Mouse (Mus musculus) stomach, embryonic 16.5 days (tissue): ENCODE results near the gene Wscd1. TPM values are rescaled to one million over a fixed set of nuclear protein-coding genes. Genes with fewer than 3 reads are reported as not detected.

Source experiments
- ATAC-seq: fragments of 200-750 bp; cut with Nextera tagmentation; 2 replicates; pipeline ENCODE4 v1.8.0; 2017; ENCODE audit warnings: moderate number of reproducible peaks, moderate TSS enrichment; ENCODE audit not compliant: insufficient read depth, low FRiP score
- H3K27ac ChIP-seq: fragments of 300-500 bp; sonication (generic); 2 replicates; pipeline ENCODE4 v1.5.1; 2014; ENCODE audit warnings: low read length
- H3K27me3 ChIP-seq: fragments of 300-500 bp; sonication (generic); 2 replicates; pipeline ENCODE4 v1.6.1; 2014; ENCODE audit warnings: low read length, control low read depth, mixed read lengths; ENCODE audit not compliant: control insufficient read depth, insufficient read depth
- H3K36me3 ChIP-seq: fragments of 300-500 bp; sonication (generic); 2 replicates; pipeline ENCODE4 v1.6.1; 2014; ENCODE audit warnings: low read length; ENCODE audit not compliant: control insufficient read depth, insufficient read depth
- H3K4me1 ChIP-seq: fragments of 300-500 bp; sonication (generic); 2 replicates; pipeline ENCODE4 v1.6.1; 2014; ENCODE audit warnings: low read length, control low read depth, mixed read lengths; ENCODE audit not compliant: control insufficient read depth, insufficient read depth
- H3K4me2 ChIP-seq: fragments of 300-500 bp; sonication (generic); 2 replicates; pipeline ENCODE4 v1.6.1; 2014; ENCODE audit warnings: low read depth, low read length, mixed read lengths
- H3K4me3 ChIP-seq: fragments of 300-500 bp; sonication (generic); replicated peaks from 2 replicates; pipeline ENCODE4 v1.5.1; 2014; ENCODE audit warnings: mild to moderate bottlenecking, low read length
- H3K9ac ChIP-seq: fragments of 300-500 bp; sonication (generic); 2 replicates; pipeline ENCODE4 v1.6.1; 2014; ENCODE audit warnings: low read length
- H3K9me3 ChIP-seq: fragments of 300-500 bp; sonication (generic); replicated peaks from 2 replicates; pipeline ENCODE4 v1.6.1; 2016; ENCODE audit warnings: low read length, control low read depth; ENCODE audit not compliant: control insufficient read depth
- WGBS: fragments of 180-500 bp; shearing (Covaris S2); extraction: QIAGEN DNeasy Blood & Tissue Kit; methylation state at CpG from one replicate; pipeline ENCODE4 v1.1.7; 2014; 5-methylcytosine and 5-hydroxymethylcytosine counted together
- polyA plus RNA-seq: library from polyadenylated mRNA; unstranded; fragments of >200 nt; fragmentation: Nextera tagmentation; extraction: Ambion mirVana; gene quantifications from 2 replicates; pipeline ENCODE4 v1.2.1, GENCODE M21; 2015

Gene Wscd1
- 2.6 and 3.5 TPM in 2 replicates for polyA plus RNA-seq

DNA sequence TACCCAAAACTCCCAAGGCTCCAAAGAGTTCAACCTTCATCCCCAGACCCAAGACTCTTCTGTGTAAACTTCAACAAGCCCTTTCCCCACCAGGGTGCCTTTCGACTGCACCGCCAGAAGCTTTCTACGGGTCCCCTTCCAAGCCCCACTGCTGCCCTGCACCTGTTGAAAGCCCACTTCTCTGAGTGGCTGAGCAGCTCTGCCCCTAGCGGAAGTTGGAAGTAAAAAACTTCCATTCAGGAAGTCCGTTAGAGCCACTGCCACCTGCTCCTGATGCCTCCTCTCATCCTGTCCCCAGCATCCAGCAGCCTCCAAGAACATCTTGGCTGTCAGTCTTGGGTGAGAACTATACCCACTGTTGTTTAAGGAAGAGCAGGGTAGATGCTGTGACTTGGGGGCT lies at the start of gene Wscd1:
Gene Wscd1 (plus strand): TSS at position 250 of the 400 bp plus-strand sequence.
- no peaks in the 10 kb centered on the region for H3K36me3 ChIP-seq
- H3K9me3 ChIP-seq = no peaks in the 10 kb centered on the region
- H3K27ac ChIP-seq = no peak within 1 kb of the TSS
- peak within 1 kb of the TSS; percentile 54 for H3K4me3 ChIP-seq
- H3K4me1 ChIP-seq = no peaks in the 10 kb centered on the region
- peak within 1 kb of the TSS; percentile 79 for H3K4me2 ChIP-seq
- no peak for ATAC-seq
- peak within 1 kb of the TSS; percentile 62; the same call in 1 of the 2 replicates for H3K9ac ChIP-seq
- WGBS = 5% methylated on average over 5 of the region's 5 CpGs
- peaks cover 32% of the 10 kb centered on the region for H3K27me3 ChIP-seq

DNA sequence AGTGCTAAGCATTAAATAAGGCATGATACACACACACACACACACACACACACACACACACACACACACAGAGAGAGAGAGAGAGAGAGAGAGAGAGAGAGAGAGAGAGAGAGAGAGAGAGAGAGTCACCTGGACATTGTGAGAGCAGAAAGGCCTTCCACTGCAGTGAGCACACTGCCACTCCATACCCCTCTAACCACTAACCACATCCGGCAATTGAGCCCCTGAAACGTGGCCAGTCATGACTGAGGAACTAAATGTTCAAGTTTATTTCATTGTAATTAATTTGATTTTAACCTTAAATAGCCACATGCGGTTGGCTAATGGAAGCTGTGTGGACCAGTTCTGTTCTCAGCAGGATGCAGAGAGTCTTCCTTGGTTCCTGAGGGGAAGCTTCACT lies 21.7 kb upstream of the Wscd1 start:
- 61% methylated on average over 3 of the region's 3 CpGs for WGBS

GRCm38 (mm10) chr11:71729287-71729686 lies 20.4 kb upstream of the Wscd1 start:
- no peak for ATAC-seq
- Histone ChIP-seq H3K4me3 (no peak overlapping the region), H3K4me1 (peaks cover 3% of the 10 kb centered on the region; the same call in 1 of the 2 replicates), H3K27ac (no peak overlapping the region), H3K36me3 (no peaks in the 10 kb centered on the region), H3K9ac (no peak overlapping the region), H3K9me3 (no peaks in the 10 kb centered on the region), H3K27me3 (no peaks in the 10 kb centered on the region), H3K4me2 (no peak overlapping the region)
- WGBS = 83% methylated on average over 3 of the region's 3 CpGs

More for the DNA sequence above, 21.7 kb upstream of the Wscd1 start:
- H3K9ac ChIP-seq = no peak overlapping the region
- H3K36me3 ChIP-seq = no peaks in the 10 kb centered on the region
- no peak for ATAC-seq
- no peak overlapping the region for H3K4me3 ChIP-seq
- H3K27me3 ChIP-seq = no peaks in the 10 kb centered on the region
- H3K9me3 ChIP-seq = no peaks in the 10 kb centered on the region
- H3K27ac ChIP-seq = no peak overlapping the region
- no peaks in the 10 kb centered on the region for H3K4me1 ChIP-seq
- no peak overlapping the region for H3K4me2 ChIP-seq

DNA sequence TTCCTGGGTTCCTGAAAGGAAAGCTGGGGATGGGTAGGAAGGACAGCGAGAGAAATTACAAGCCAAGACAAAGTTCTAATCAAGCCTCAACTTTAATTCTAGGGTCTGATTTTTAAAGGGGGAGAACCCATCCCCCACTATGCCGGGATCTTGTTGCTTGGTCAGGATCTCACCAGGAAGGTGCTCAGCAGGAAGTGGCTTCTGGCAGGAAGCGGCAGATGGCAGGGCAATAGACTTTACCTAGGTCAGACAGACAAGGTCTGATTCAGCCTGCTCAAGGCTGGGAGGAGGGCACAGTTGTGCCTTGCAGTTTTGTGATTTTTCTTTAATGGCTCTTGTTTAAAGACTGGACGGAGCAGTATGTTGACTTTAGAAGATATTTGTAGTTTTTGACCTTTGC lies 15.9 kb upstream of the Wscd1 start:
- no peaks in the 10 kb centered on the region for H3K9me3 ChIP-seq
- H3K36me3 ChIP-seq = no peaks in the 10 kb centered on the region
- no peaks in the 10 kb centered on the region for H3K27me3 ChIP-seq
- no peak overlapping the region for H3K4me3 ChIP-seq
- ATAC-seq = no peak
- peaks cover 3% of the 10 kb centered on the region; the same call in 1 of the 2 replicates for H3K4me1 ChIP-seq
- WGBS = 43% methylated on average over 4 of the region's 4 CpGs
- H3K27ac ChIP-seq = no peak overlapping the region
- no peak overlapping the region for H3K9ac ChIP-seq
- no peak overlapping the region for H3K4me2 ChIP-seq

GRCm38 (mm10) chr11:71737106-71737505 lies 12.6 kb upstream of the Wscd1 start:
- no peaks in the 10 kb centered on the region for H3K9me3 ChIP-seq
- no peak overlapping the region for H3K4me3 ChIP-seq
- H3K27ac ChIP-seq = no peak overlapping the region
- no peak overlapping the region for H3K9ac ChIP-seq
- peaks cover 3% of the 10 kb centered on the region; the same call in 1 of the 2 replicates for H3K4me1 ChIP-seq
- no peak overlapping the region for H3K4me2 ChIP-seq
- 0 out of 2 replicates have a peak, but pooled peaks cover 2% of the 10 kb centered on the region for H3K27me3 ChIP-seq
- ATAC-seq = no peak
- H3K36me3 ChIP-seq = no peaks in the 10 kb centered on the region
- WGBS = 36% methylated on average over 5 of the region's 5 CpGs

DNA sequence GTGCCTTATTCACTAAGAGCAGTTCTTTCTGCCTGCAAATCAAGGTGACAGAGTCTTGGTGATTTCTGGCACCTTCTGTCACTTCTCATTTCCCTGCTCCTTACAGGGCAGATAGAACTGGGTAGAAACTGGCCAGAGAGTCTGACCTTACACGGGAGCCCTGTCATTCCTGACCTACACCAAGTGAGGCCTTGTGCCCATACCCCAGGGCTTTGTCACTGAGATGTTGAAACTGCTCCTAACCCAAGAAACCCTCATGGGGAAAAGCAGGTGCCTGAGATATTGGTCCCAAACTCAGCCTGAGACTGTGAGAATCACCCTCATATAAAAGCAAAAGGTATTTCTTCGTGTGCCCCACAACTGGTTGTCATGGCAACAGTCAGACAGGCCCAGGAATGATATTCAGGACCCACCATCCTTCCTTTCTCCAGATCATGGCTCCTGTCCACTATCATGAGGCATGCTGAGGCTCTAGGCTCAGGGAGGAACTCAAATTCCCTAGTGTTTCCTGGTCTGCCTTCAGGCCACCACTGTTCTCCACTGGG lies 11.1 kb upstream of the Wscd1 start:
- H3K9ac ChIP-seq = no peak overlapping the region
- no peaks in the 10 kb centered on the region for H3K9me3 ChIP-seq
- no peak overlapping the region for H3K4me3 ChIP-seq
- ATAC-seq = no peak
- H3K36me3 ChIP-seq = no peaks in the 10 kb centered on the region
- WGBS = 42% methylated on average over 2 of the region's 2 CpGs
- no peak overlapping the region for H3K27ac ChIP-seq
- no peak overlapping the region for H3K4me2 ChIP-seq
- H3K4me1 ChIP-seq = peaks cover 3% of the 10 kb centered on the region; the same call in 1 of the 2 replicates
- 0 out of 2 replicates have a peak, but pooled peaks cover 2% of the 10 kb centered on the region for H3K27me3 ChIP-seq

DNA sequence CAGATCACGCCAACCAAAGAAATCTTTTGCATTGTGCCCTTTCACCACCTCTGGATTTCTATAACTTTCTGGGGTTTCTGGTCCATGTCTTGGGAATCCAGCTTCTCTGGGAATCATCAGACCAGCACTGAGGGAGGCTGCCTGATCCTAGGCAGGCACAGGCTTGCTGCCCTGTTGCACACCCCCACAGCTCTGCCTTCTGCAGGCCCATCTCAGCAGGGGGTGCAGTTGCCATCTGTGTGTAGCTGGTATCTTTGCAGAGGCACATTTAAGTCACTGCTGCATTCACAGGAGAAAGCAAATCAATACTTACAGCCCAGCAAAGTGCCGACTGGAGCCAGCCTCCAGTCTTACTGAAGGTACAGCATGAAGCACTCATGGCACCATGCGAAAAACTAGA lies 3.8 kb upstream of the Wscd1 start:
- H3K4me2 ChIP-seq = no peak overlapping the region
- H3K4me3 ChIP-seq = no peak overlapping the region
- WGBS = 75% methylated on average over 3 of the region's 3 CpGs
- H3K9me3 ChIP-seq = no peaks in the 10 kb centered on the region
- no peak overlapping the region for H3K27ac ChIP-seq
- no peaks in the 10 kb centered on the region for H3K36me3 ChIP-seq
- ATAC-seq = no peak
- peaks cover 12% of the 10 kb centered on the region for H3K27me3 ChIP-seq
- H3K4me1 ChIP-seq = no peaks in the 10 kb centered on the region
- H3K9ac ChIP-seq = no peak overlapping the region

GRCm38 (mm10) chr11:71747719-71748118 lies 2.0 kb upstream of the Wscd1 start:
- no peak overlapping the region for H3K9ac ChIP-seq
- ATAC-seq = peak; percentile 19; the same call in 1 of the 2 replicates
- WGBS = 79% methylated on average over 7 of the region's 7 CpGs
- no peak overlapping the region for H3K27ac ChIP-seq
- H3K9me3 ChIP-seq = no peaks in the 10 kb centered on the region
- no peaks in the 10 kb centered on the region for H3K4me1 ChIP-seq
- no peaks in the 10 kb centered on the region for H3K36me3 ChIP-seq
- H3K4me2 ChIP-seq = no peak overlapping the region
- H3K4me3 ChIP-seq = no peak overlapping the region
- peaks cover 30% of the 10 kb centered on the region for H3K27me3 ChIP-seq

DNA sequence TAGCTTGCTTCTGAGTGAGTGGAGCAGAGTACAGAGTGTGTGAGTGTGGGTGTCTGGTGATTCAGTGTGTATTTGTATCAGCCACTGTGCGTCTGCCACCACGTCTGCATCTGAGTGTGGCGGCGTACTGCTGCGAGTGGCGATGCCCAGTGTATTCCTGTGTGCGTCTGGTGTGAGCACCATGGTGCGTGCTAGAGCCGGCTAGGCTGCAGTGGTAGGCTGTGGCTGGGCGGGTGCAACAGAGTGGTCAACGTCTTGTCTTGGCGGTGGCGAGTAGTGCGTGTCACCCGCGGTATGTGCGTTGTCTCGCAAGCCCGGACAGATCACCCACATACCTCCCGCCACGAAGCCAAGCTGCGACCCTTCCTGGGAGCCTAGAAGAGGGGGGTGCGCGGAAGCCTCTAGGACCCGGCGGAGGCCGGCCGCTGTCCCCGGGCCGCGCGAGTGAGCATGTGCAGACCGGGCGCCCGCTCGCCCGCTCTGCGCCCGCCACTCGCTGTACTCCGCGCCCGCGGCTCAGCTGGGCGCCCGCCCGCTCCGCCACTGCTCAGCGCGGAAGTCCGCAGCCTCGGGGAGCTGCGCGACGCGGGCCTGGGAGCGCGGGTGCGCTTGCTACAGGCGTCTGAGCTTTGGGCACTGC lies 934 bp downstream of the Wscd1 start:
- Histone ChIP-seq H3K27ac (no peak overlapping the region), H3K9me3 (no peaks in the 10 kb centered on the region), H3K9ac (peak overlapping the region; percentile 62), H3K4me2 (peak overlapping the region; percentile 79), H3K4me3 (peak overlapping the region; percentile 54), H3K27me3 (peaks cover 32% of the 10 kb centered on the region), H3K36me3 (no peaks in the 10 kb centered on the region), H3K4me1 (no peaks in the 10 kb centered on the region)
- peak; percentile 51; the same call in 1 of the 2 replicates for ATAC-seq
- under 1% methylated on average over 60 of the region's 60 CpGs for WGBS
